Comparison of ENCODE assay signal across 8 mouse cellular contexts in genomic region chr15:96254356-96254755, GRCm38 (mm10). TPM values are rescaled to one million over a fixed set of nuclear protein-coding genes. Genes with fewer than 3 reads are reported as not detected.
A peak's percentile ranks its signal among the peaks of the same experiment; 100 is the strongest.
DNase-seq lines count a peak whose midpoint lies in the region; ATAC-seq and TF ChIP-seq lines count a peak whose summit lies in the region.

No protein-coding gene starts in this region.

- peak overlapping the region; percentile 31 for H3K4me3 ChIP-seq in heart, adult 2 months
- H3K4me3 ChIP-seq in ES-Bruce4 (ENCODE audit: low read depth, low read length): peak overlapping the region; percentile 21
- peak overlapping the region; percentile 35 for H3K4me3 ChIP-seq in forebrain, embryonic 16.5 days (replicated peaks; ENCODE audit: low read length)
- peak overlapping the region; percentile 21; the same call in 1 of the 2 replicates for H3K4me3 ChIP-seq in liver, embryonic 16.5 days (ENCODE audit: low read depth, low read length)

- no peak overlapping the region for H3K27ac ChIP-seq in heart, adult 2 months
- H3K27ac ChIP-seq in ES-Bruce4 (ENCODE audit: insufficient read depth, low read length): peak overlapping the region; percentile 87
- no peak overlapping the region for H3K27ac ChIP-seq in forebrain, embryonic 16.5 days (ENCODE audit: low read length)
- H3K27ac ChIP-seq in liver, embryonic 16.5 days (ENCODE audit: low read length): no peak overlapping the region

- TF ChIP-seq EP300 in heart, adult 2 months (IDR thresholded peaks at IDR 0.05; ENCODE audit: insufficient read depth, low read depth, low read length): no peak
- TF ChIP-seq EP300 in ES-Bruce4 (IDR thresholded peaks at IDR 0.05; ENCODE audit: insufficient read depth, low read depth, low read length): no peak

- DNase-seq in heart, adult 2 months: no peak
- no peak for DNase-seq in heart, adult 18-20 months
- no peak for DNase-seq in ovary, postnatal 36 days (ENCODE audit: low spot score)
- DNase-seq in frontal cortex, adult 2 months (ENCODE audit: extremely low spot score in 1 of 2, low spot score in 1 of 2): no peak
- DNase-seq in cerebellum, adult 11 months: no peak

- H3K9me3 ChIP-seq in ES-Bruce4 (replicated peaks; ENCODE audit: control insufficient read depth, insufficient read depth, low read length, poor library complexity, severe bottlenecking): no peaks in the 10 kb centered on the region
- H3K9me3 ChIP-seq in forebrain, embryonic 16.5 days (ENCODE audit: control insufficient read depth, low read length): no peaks in the 10 kb centered on the region
- no peaks in the 10 kb centered on the region for H3K9me3 ChIP-seq in liver, embryonic 16.5 days (replicated peaks; ENCODE audit: control insufficient read depth, low read length)

- TF ChIP-seq CTCF in heart, adult 2 months (IDR thresholded peaks at IDR 0.05): no peak
- TF ChIP-seq CTCF in ES-Bruce4 (IDR thresholded peaks at IDR 0.05; ENCODE audit: low read depth, low read length): no peak

- H3K79me2 ChIP-seq in heart, adult 2 months (replicated peaks; ENCODE audit: control insufficient read depth, insufficient read depth, low read length): no peaks in the 10 kb centered on the region

- no peaks in the 10 kb centered on the region for H3K27me3 ChIP-seq in heart, adult 2 months (ENCODE audit: control insufficient read depth, insufficient read depth, low read length)
- H3K27me3 ChIP-seq in ES-Bruce4 (ENCODE audit: control insufficient read depth, insufficient read depth, low read length, poor library complexity, severe bottlenecking): no peaks in the 10 kb centered on the region
- no peaks in the 10 kb centered on the region for H3K27me3 ChIP-seq in forebrain, embryonic 16.5 days (replicated peaks; ENCODE audit: control insufficient read depth, insufficient read depth, low read length)
- H3K27me3 ChIP-seq in liver, embryonic 16.5 days (ENCODE audit: control insufficient read depth, insufficient read depth, low read depth, low read length): peaks cover 13% of the 10 kb centered on the region

- 4% methylated on average over 17 of the region's 17 CpGs for WGBS in heart, adult 2 months
- WGBS in forebrain, embryonic 16.5 days: under 1% methylated on average over 17 of the region's 17 CpGs
- WGBS in liver, embryonic 16.5 days (ENCODE audit: insufficient replicate concordance): 10% methylated on average over 17 of the region's 17 CpGs

- no peak for TF ChIP-seq POLR2A in heart, adult 2 months (IDR thresholded peaks at IDR 0.05; ENCODE audit: insufficient read depth, low read depth, low read length)
- TF ChIP-seq POLR2A in ES-Bruce4 (IDR thresholded peaks at IDR 0.05; ENCODE audit: insufficient read depth, low read length): no peak

- peak overlapping the region; percentile 58 for H3K4me2 ChIP-seq in forebrain, embryonic 16.5 days (ENCODE audit: low read length)
- peak overlapping the region; percentile 52 for H3K4me2 ChIP-seq in liver, embryonic 16.5 days (ENCODE audit: low read depth, low read length)

- peak; percentile 67 for ATAC-seq in forebrain, embryonic 16.5 days
- no peak for ATAC-seq in liver, embryonic 16.5 days (ENCODE audit: low read depth)

- no peaks in the 10 kb centered on the region; the same call in 1 of the 2 replicates for H3K4me1 ChIP-seq in heart, adult 2 months (ENCODE audit: control insufficient read depth, insufficient read depth, low read length)
- peaks cover 10% of the 10 kb centered on the region for H3K4me1 ChIP-seq in ES-Bruce4 (ENCODE audit: control insufficient read depth, insufficient read depth, low read length)
- H3K4me1 ChIP-seq in forebrain, embryonic 16.5 days (replicated peaks; ENCODE audit: control insufficient read depth, insufficient read depth, low read length): peaks cover 6% of the 10 kb centered on the region; the same call in 1 of the 2 replicates
- H3K4me1 ChIP-seq in liver, embryonic 16.5 days (ENCODE audit: control insufficient read depth, low read depth, low read length): no peaks in the 10 kb centered on the region; the same call in 1 of the 2 replicates

- no peaks in the 10 kb centered on the region for H3K36me3 ChIP-seq in heart, adult 2 months (ENCODE audit: control insufficient read depth, insufficient read depth, low read length)
- no peaks in the 10 kb centered on the region for H3K36me3 ChIP-seq in ES-Bruce4 (ENCODE audit: control insufficient read depth, insufficient read depth, low read length, poor library complexity, severe bottlenecking)
- no peaks in the 10 kb centered on the region for H3K36me3 ChIP-seq in forebrain, embryonic 16.5 days (ENCODE audit: control insufficient read depth, insufficient read depth)
- no peaks in the 10 kb centered on the region for H3K36me3 ChIP-seq in liver, embryonic 16.5 days (ENCODE audit: control insufficient read depth, insufficient read depth)

- H3K9ac ChIP-seq in heart, adult 2 months (ENCODE audit: low read depth, low read length): no peak overlapping the region
- H3K9ac ChIP-seq in ES-Bruce4 (ENCODE audit: low read depth, poor library complexity, severe bottlenecking): peak overlapping the region; percentile 72
- H3K9ac ChIP-seq in forebrain, embryonic 16.5 days (replicated peaks; ENCODE audit: low read depth, low read length): peak overlapping the region; percentile 33; the same call in 1 of the 2 replicates
- no peak overlapping the region for H3K9ac ChIP-seq in liver, embryonic 16.5 days (ENCODE audit: low read depth, low read length)

- intact Hi-C loops in heart, adult 2 months (cut with DNase I): no loop called here

RNA-seq across cellular contexts. Expression of gene Arid2, which starts 33.0 kb away (rescaled TPM):
- total RNA-seq in heart, adult 2 months (2021): 10 to 100 TPM; 20.1 to 21.1 TPM
- 8.0 and 13.7 TPM in 2 replicates for polyA plus RNA-seq in heart, adult 2 months (2012; rRNA removed)
- 10 to 100 TPM; 17.9 to 19.3 TPM for total RNA-seq in heart, adult 18-20 months (2021)
- polyA plus RNA-seq in ES-Bruce4 (2011; ENCODE audit: insufficient read depth, insufficient read length, low read depth, missing spikeins): 78.4 and 81.5 TPM in 2 replicates
- 28.7 and 29.8 TPM in 2 replicates for polyA plus RNA-seq in forebrain, embryonic 16.5 days (2015; fragmentation: Nextera tagmentation; extraction: Ambion mirVana)
- polyA plus RNA-seq in liver, embryonic 16.5 days (2015; fragmentation: Nextera tagmentation; extraction: Ambion mirVana): 7.4 and 7.9 TPM in 2 replicates
- polyA plus RNA-seq in frontal cortex, adult 2 months (2012; rRNA removed): 16.5 and 18.0 TPM in 2 replicates

Comparison
In these comparisons a context has a peak if more than half of its experiments do, and no peak if none do; other contexts are left out.
1. H3K9ac ChIP-seq: peak in ES-Bruce4 (single experiment) and forebrain, embryonic 16.5 days (single experiment); none in heart, adult 2 months (single experiment) and liver, embryonic 16.5 days (single experiment).
2. Peak in every context shown above with its lines, with median percentiles within 50 percentile points of each other: H3K4me3 ChIP-seq.